Mouse (Mus musculus): ENCODE measurements at regions not wholly inside any gene's neighbourhood (a gene's known extent, or its start where the extent isn't known, plus 50 kb on each side); places are given as distances from the start of the nearest gene placed in this dataset.
"Not testable (repeated sequence)": the region's sequence is repeated elsewhere in the genome, so short reads cannot be mapped to it uniquely, and the experiment has no call there.

DNA sequence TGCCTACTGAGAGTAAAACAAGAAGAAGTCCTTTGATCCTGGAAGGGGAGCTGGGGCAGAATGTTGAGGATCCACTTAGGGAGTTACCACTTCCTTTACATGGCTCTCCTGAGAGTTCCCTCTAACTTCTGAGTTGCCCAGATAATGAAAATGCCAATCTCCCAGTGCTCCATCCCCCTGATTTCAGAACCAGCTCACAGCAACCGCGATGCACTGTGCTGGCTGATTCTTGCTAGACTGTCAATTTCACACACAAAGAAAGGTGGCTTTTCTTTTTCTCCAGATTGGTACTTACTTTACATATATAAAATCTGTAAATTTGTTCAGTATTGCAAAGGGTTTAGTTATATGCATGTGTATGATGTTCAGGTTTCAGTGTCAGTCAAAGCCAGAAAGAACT lies 1248.1 kb upstream of the Adam24 start:
- Histone ChIP-seq H3K4me3 (no peak overlapping the region), H3K27ac (peak overlapping the region; percentile 25; the same call in 1 of the 2 replicates)
- no peak for DNase-seq (ENCODE audit: low spot score in 2 of 2)
- TF ChIP-seq CTCF (conservative IDR thresholded peaks at IDR 0.05), result no peak

DNA sequence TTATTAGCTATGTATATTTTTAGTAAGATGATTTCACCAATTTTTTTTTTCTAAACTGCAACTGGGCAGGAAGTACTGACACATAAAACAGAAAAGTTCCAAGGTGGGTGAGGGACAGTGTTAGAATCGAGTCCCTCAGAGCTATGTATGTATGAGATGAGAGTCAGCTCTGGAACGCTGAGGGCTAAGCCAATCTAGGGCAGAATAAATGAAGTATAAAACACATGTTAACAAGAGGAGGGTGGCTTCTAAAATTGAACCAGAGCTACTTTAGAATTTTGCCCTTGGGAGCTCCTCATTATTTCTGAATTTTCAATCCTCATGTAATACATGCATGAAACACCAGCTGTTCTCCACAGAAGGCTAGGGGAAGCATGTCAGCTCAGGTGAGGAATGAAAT lies 1247.5 kb upstream of the Adam24 start:
- DNase-seq (ENCODE audit: low spot score in 2 of 2), result peak; percentile 7 to 9
- Histone ChIP-seq H3K4me3 (no peak overlapping the region), H3K27ac (peak overlapping the region; percentile 25; the same call in 1 of the 2 replicates)
- TF ChIP-seq CTCF (conservative IDR thresholded peaks at IDR 0.05), result no peak

DNA sequence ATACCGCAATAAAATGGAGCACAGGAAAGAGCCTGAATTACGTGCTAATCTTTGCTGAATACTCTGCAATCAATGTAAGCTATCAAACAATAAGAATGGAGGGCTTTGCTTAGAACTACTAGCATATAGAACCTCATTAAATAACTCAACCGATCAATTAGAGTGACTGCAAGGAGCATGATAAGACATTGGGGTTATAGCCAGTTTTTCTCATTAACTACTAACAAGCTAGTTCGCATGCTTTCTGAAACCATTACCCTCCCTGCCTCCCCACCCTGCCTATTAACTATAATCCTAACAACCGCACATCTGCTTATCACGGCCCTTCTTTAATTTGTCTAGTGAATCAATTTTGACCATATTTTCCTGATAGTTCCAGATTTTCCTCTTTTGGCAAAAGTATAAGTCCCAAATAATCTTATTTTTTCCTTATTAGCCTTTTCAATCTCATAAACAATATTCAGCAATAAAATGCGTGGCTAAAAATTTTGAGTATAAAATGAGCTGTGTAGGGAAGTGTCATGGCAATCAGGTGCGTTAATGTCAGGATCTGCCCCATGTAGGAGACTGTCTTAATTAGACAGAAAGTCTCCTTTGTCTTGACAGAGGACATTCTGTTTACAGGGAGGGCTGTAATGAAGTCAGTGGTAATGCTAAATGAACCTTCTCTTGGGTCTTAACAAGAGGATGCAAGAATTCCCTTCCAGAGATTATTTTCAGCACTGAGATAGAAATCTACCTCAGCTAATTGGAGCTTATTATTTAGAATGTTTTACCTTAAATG lies 1234.1 kb upstream of the Adam24 start:
- DNase-seq (ENCODE audit: low spot score in 2 of 2), result no peak
- TF ChIP-seq CTCF (conservative IDR thresholded peaks at IDR 0.05), result no peak
- Histone ChIP-seq H3K4me3 (no peak overlapping the region), H3K27ac (no peak overlapping the region)

DNA sequence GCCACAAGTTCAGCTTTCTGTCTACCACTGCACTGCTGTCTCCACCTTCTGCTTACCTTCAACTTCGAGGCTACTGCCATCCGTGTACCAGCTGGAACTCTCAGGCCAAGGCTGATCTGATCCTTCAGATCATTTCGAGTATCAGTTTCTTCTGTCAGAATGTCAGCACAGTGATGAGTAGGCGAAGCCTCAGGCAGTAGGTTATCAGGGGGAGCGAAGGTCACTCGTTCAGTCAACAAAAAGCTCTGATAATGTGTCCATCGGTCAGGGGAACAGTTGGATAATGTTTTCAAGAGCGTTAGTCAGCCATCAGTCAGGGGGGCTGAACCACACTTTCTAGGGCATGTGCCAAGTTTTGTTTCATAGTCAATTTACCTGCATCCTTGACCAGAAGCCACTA lies 1183.7 kb upstream of the Adam24 start:
- not testable (repeated sequence) for H3K27ac ChIP-seq; DNase-seq (ENCODE audit: low spot score in 2 of 2); H3K4me3 ChIP-seq

DNA sequence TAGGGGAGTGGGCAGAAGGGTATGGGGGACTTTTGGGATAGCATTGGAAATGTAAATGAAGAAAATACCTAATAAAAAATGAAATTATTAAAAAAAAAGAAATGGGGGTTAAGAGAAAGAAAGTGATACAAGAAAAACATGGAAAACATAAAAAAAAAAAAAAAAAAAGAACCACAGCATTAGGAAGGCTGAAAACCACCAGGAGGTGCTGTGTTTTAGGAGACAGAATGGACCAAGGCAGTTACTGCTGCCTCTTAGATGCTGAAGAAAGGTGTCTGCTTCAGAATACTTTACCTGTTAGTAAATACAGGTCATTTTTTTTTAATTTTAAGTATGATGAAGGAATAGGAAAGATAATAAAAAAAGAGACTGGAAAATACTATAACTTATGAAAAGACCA lies 1174.5 kb upstream of the Adam24 start:
- TF ChIP-seq CTCF (conservative IDR thresholded peaks at IDR 0.05), result peak; percentile 47
- H3K4me3 ChIP-seq, result no peak overlapping the region
- no peak for DNase-seq (ENCODE audit: low spot score in 2 of 2)
- H3K27ac ChIP-seq, result no peak overlapping the region

DNA sequence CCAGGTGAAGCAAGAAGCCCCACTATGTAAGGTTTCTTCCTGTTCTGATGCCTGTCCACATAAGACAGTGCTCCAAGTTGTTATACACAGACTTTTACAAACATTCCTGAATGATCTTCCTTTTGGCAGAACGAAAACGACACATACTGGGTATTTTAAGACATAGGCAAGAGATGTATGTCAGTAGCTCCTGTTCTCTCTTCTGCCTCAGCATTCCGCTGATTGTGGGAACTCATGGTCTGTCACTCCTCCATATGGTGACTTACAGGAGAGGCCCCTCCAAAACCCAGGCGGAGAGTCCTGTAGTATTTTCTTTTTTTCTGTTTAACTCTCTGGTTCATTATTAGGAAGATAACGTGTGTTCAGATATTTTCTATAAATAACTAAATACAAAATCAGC lies 1170.6 kb upstream of the Adam24 start:
- DNase-seq (ENCODE audit: low spot score in 2 of 2), result no peak

DNA sequence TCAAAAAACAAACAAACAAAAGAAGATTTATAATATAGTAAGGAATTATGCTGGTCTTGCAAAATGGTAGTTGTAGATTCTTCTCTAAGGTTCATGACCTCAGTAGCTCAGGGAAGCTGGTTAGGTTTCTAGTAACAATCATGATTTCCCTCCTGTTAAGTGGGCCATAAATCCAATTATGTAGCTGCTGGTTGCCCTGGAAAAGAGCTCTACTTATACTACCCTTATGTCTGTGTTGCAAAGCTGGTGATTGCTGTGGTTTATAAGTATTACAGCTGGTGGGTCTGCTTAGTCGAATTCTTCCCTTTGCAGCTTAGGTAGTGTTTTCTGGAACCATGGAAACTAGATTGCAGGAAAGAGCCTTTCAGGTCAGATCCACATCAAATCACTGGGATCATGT lies 1161.9 kb upstream of the Adam24 start:
- no peak for TF ChIP-seq CTCF (conservative IDR thresholded peaks at IDR 0.05)
- H3K27ac ChIP-seq, result no peak overlapping the region
- no peak overlapping the region for H3K4me3 ChIP-seq
- DNase-seq (ENCODE audit: low spot score in 2 of 2), result no peak

More for the DNA sequence above, 1170.6 kb upstream of the Adam24 start:
- no peak overlapping the region for H3K4me3 ChIP-seq
- no peak overlapping the region for H3K27ac ChIP-seq
- no peak for TF ChIP-seq CTCF (conservative IDR thresholded peaks at IDR 0.05)

Measured in layer of hippocampus, adult 2 months (tissue).